Mouse (Mus musculus): Measurements from ENCODE around the gene Gm20388. TPM values are rescaled to one million over a fixed set of nuclear protein-coding genes. Genes with fewer than 3 reads are reported as not detected.
"Not testable (repeated sequence)": the region's sequence is repeated elsewhere in the genome, so short reads cannot be mapped to it uniquely, and the experiment has no call there.

Gm20388 gene
- polyA plus RNA-seq, 1 experiment: 10.6 TPM

GRCm38 (mm10) chr8:120331027-120331426, 420.4 kb downstream of the Gm20388 start:
- Histone ChIP-seq H3K27ac (ENCODE audit: control insufficient read depth, insufficient read depth, low read depth, low read length, poor library complexity) (no peak overlapping the region), H3K4me3 (replicated peaks; ENCODE audit: control insufficient read depth, low read depth, low read length) (no peak overlapping the region), H3K4me1 (ENCODE audit: control insufficient read depth, insufficient read depth, low read length) (peaks cover 7% of the 10 kb centered on the region; the same call in 1 of the 2 replicates)
- TF ChIP-seq CTCF (IDR thresholded peaks at IDR 0.05; ENCODE audit: control insufficient read depth, insufficient read depth, low read length) (no peak), POLR2A (IDR thresholded peaks at IDR 0.05; ENCODE audit: borderline replicate concordance, control insufficient read depth, low read depth, low read length) (no peak)
- WGBS: 92% methylated on average over 7 of the region's 7 CpGs

- peaks cover 7% of the 10 kb centered on the region; the same call in 1 of the 2 replicates for H3K4me1 ChIP-seq (ENCODE audit: control insufficient read depth, insufficient read depth, low read length)
- peak; percentile 7; the same call in 1 of the 2 replicates for TF ChIP-seq CTCF (IDR thresholded peaks at IDR 0.05; ENCODE audit: control insufficient read depth, insufficient read depth, low read length)
- TF ChIP-seq POLR2A (IDR thresholded peaks at IDR 0.05; ENCODE audit: borderline replicate concordance, control insufficient read depth, low read depth, low read length): no peak
- peak overlapping the region; percentile 17 for H3K4me3 ChIP-seq (replicated peaks; ENCODE audit: control insufficient read depth, low read depth, low read length)
- WGBS: 21% methylated on average over 16 of the region's 16 CpGs
- H3K27ac ChIP-seq (ENCODE audit: control insufficient read depth, insufficient read depth, low read depth, low read length, poor library complexity): peak overlapping the region; percentile 1; the same call in 1 of the 2 replicates
Observed at GRCm38 (mm10) chr8:120332379-120333229, 422.0 kb downstream of the Gm20388 start.

- peaks cover 4% of the 10 kb centered on the region; the same call in 1 of the 2 replicates for H3K4me1 ChIP-seq (ENCODE audit: control insufficient read depth, insufficient read depth, low read length)
- no peak overlapping the region for H3K27ac ChIP-seq (ENCODE audit: control insufficient read depth, insufficient read depth, low read depth, low read length, poor library complexity)
- no peak overlapping the region for H3K4me3 ChIP-seq (replicated peaks; ENCODE audit: control insufficient read depth, low read depth, low read length)
- 75% methylated on average over 4 of the region's 4 CpGs for whole genome bisulfite sequencing
- no peak for TF ChIP-seq CTCF (IDR thresholded peaks at IDR 0.05; ENCODE audit: control insufficient read depth, insufficient read depth, low read length)
- no peak for TF ChIP-seq POLR2A (IDR thresholded peaks at IDR 0.05; ENCODE audit: borderline replicate concordance, control insufficient read depth, low read depth, low read length)
Observed at GRCm38 (mm10) chr8:120333681-120334080, 423.0 kb downstream of the Gm20388 start.

GRCm38 (mm10) chr8:120334261-120334660, 423.6 kb downstream of the Gm20388 start:
- WGBS: 62% methylated on average over 3 of the region's 3 CpGs
- H3K27ac ChIP-seq (ENCODE audit: control insufficient read depth, insufficient read depth, low read depth, low read length, poor library complexity); H3K4me1 ChIP-seq (ENCODE audit: control insufficient read depth, insufficient read depth, low read length); H3K4me3 ChIP-seq (replicated peaks; ENCODE audit: control insufficient read depth, low read depth, low read length): not testable (repeated sequence)

GRCm38 (mm10) chr8:120334878-120335261, 424.2 kb downstream of the Gm20388 start:
- 17% methylated on average over 5 of the region's 5 CpGs for WGBS
- no peak overlapping the region for H3K4me3 ChIP-seq (replicated peaks; ENCODE audit: control insufficient read depth, low read depth, low read length)
- no peak for TF ChIP-seq CTCF (IDR thresholded peaks at IDR 0.05; ENCODE audit: control insufficient read depth, insufficient read depth, low read length)
- TF ChIP-seq POLR2A (IDR thresholded peaks at IDR 0.05; ENCODE audit: borderline replicate concordance, control insufficient read depth, low read depth, low read length): no peak
- peak overlapping the region; percentile 8; the same call in 1 of the 2 replicates for H3K27ac ChIP-seq (ENCODE audit: control insufficient read depth, insufficient read depth, low read depth, low read length, poor library complexity)
- peaks cover 1% of the 10 kb centered on the region; the same call in 1 of the 2 replicates for H3K4me1 ChIP-seq (ENCODE audit: control insufficient read depth, insufficient read depth, low read length)

- H3K4me1 ChIP-seq (ENCODE audit: control insufficient read depth, insufficient read depth, low read length): peaks cover 1% of the 10 kb centered on the region; the same call in 1 of the 2 replicates
- H3K27ac ChIP-seq (ENCODE audit: control insufficient read depth, insufficient read depth, low read depth, low read length, poor library complexity): peak overlapping the region; percentile 78
- no peak overlapping the region for H3K4me3 ChIP-seq (replicated peaks; ENCODE audit: control insufficient read depth, low read depth, low read length)
- WGBS: 1% methylated on average over 17 of the region's 17 CpGs
- TF ChIP-seq POLR2A (IDR thresholded peaks at IDR 0.05; ENCODE audit: borderline replicate concordance, control insufficient read depth, low read depth, low read length) (no peak), CTCF (IDR thresholded peaks at IDR 0.05; ENCODE audit: control insufficient read depth, insufficient read depth, low read length) (no peak)
Observed at GRCm38 (mm10) chr8:120335262-120336086, 424.8 kb downstream of the Gm20388 start.

GRCm38 (mm10) chr8:120336087-120336380, 425.4 kb downstream of the Gm20388 start:
- H3K4me3 ChIP-seq (replicated peaks; ENCODE audit: control insufficient read depth, low read depth, low read length): no peak overlapping the region
- WGBS: 4% methylated on average over 9 of the region's 9 CpGs
- TF ChIP-seq POLR2A (IDR thresholded peaks at IDR 0.05; ENCODE audit: borderline replicate concordance, control insufficient read depth, low read depth, low read length): no peak
- TF ChIP-seq CTCF (IDR thresholded peaks at IDR 0.05; ENCODE audit: control insufficient read depth, insufficient read depth, low read length): no peak
- H3K27ac ChIP-seq (ENCODE audit: control insufficient read depth, insufficient read depth, low read depth, low read length, poor library complexity): no peak overlapping the region
- H3K4me1 ChIP-seq (ENCODE audit: control insufficient read depth, insufficient read depth, low read length): peaks cover 1% of the 10 kb centered on the region; the same call in 1 of the 2 replicates

GRCm38 (mm10) chr8:120336909-120337555, 426.4 kb downstream of the Gm20388 start:
- TF ChIP-seq POLR2A (IDR thresholded peaks at IDR 0.05; ENCODE audit: borderline replicate concordance, control insufficient read depth, low read depth, low read length) (no peak), CTCF (IDR thresholded peaks at IDR 0.05; ENCODE audit: control insufficient read depth, insufficient read depth, low read length) (no peak)
- 13% methylated on average over 5 of the region's 5 CpGs for WGBS
- Histone ChIP-seq H3K4me3 (replicated peaks; ENCODE audit: control insufficient read depth, low read depth, low read length) (no peak overlapping the region), H3K4me1 (ENCODE audit: control insufficient read depth, insufficient read depth, low read length) (peaks cover 1% of the 10 kb centered on the region; the same call in 1 of the 2 replicates), H3K27ac (ENCODE audit: control insufficient read depth, insufficient read depth, low read depth, low read length, poor library complexity) (no peak overlapping the region)

Data from bone marrow, adult 2 months (tissue).